Mouse (Mus musculus) small intestine, adult 2 months (tissue): ENCODE measurements around the gene Tgds. TPM values are rescaled to one million over a fixed set of nuclear protein-coding genes. Genes with fewer than 3 reads are reported as not detected.
A peak's percentile ranks its signal among the peaks of the same experiment; 100 is the strongest.

Experiments used
- H3K27ac ChIP-seq: fragments of 200-500 bp; 2 replicates; pipeline ENCODE4 v1.5.1; 2012; ENCODE audit warnings: low read depth, low read length, control low read depth, inconsistent platforms; ENCODE audit not compliant: insufficient read depth
- H3K27me3 ChIP-seq: fragments of 200-500 bp; 2 replicates; pipeline ENCODE4 v1.6.1; 2012; ENCODE audit warnings: mild to moderate bottlenecking, moderate library complexity, low read length, inconsistent platforms; ENCODE audit not compliant: control insufficient read depth, insufficient read depth
- H3K36me3 ChIP-seq: fragments of 200-500 bp; 2 replicates; pipeline ENCODE4 v1.6.1; 2012; ENCODE audit warnings: mild to moderate bottlenecking, low read length, control low read depth, inconsistent platforms; ENCODE audit not compliant: control insufficient read depth, insufficient read depth
- H3K4me1 ChIP-seq: fragments of 200-500 bp; 2 replicates; pipeline ENCODE4 v1.6.1; 2012; ENCODE audit warnings: low read length, inconsistent platforms, mixed read lengths; ENCODE audit not compliant: control insufficient read depth, insufficient read depth, insufficient read length
- H3K4me3 ChIP-seq: fragments of 200-500 bp; 2 replicates; pipeline ENCODE4 v1.5.1; 2012; ENCODE audit warnings: low read depth, mild to moderate bottlenecking, control low read depth, inconsistent platforms, low read length, moderate library complexity
- CTCF ChIP-seq: fragments of 200-500 bp; IDR thresholded peaks from 2 replicates; pipeline ENCODE4 v1.5.1; 2012; ENCODE audit warnings: low read depth, mild to moderate bottlenecking, control low read depth, inconsistent platforms, low read length, moderate library complexity, mixed read lengths; ENCODE audit not compliant: insufficient replicate concordance, insufficient read length; ENCODE audit errors: extremely low read depth
- POLR2A ChIP-seq: fragments of 200-500 bp; IDR thresholded peaks from 2 replicates; pipeline ENCODE4 v1.6.1; 2012; ENCODE audit warnings: low read depth, mild to moderate bottlenecking, control low read depth, inconsistent platforms, low read length, moderate library complexity
- WGBS: fragments of 180-500 bp; shearing (Covaris S2); methylation state at CpG from one replicate; pipeline ENCODE4 v1.1.7; 2018; 5-methylcytosine and 5-hydroxymethylcytosine counted together
- polyA plus RNA-seq: library from polyadenylated mRNA; depleted of rRNA; stranded (reverse); fragments of >200 nt; gene quantifications from 2 replicates; pipeline ENCODE4 v1.2.3, GENCODE M21; 2012

Tgds gene
- polyA plus RNA-seq, 1 experiment, result 5.6 TPM

DNA sequence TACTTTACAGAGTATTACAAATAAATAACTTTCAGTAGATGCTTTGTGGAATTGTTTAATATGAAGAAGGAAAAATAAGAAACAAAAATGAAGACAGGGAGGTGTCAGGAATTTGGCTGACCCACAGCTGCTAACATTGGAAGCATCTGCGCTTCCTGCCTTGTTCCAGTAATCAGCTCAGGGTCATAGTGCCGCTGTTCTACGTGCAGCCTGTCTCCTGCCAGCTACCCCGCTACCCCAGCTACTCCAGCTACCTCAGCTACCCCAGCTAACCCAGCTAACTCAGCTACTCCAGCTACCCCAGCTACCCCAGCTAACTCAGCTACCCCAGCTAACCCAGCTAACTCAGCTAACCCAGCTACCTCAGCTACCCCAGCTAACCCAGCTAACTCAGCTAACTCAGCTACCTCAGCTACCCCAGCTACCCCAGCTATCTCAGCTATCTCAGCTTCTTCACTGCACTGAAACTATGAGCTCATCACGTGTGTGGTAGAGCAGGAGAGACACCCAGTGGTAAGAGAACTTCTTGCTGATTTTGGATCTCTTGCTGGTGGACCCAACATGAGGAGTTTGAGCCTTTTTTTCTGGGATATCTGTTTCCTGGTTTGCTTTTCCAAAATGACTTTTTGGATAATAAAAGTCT, 19.2 kb upstream of the Tgds start:
- Histone ChIP-seq H3K4me1 (peaks cover 5% of the 10 kb centered on the region), H3K36me3 (peaks cover 8% of the 10 kb centered on the region), H3K27ac (peak overlapping the region; percentile 65; the same call in 1 of the 2 replicates), H3K27me3 (no peaks in the 10 kb centered on the region), H3K4me3 (no peak overlapping the region)
- WGBS, result 76% methylated on average over 5 of the region's 5 CpGs
- TF ChIP-seq CTCF (no peak), POLR2A (no peak)

DNA sequence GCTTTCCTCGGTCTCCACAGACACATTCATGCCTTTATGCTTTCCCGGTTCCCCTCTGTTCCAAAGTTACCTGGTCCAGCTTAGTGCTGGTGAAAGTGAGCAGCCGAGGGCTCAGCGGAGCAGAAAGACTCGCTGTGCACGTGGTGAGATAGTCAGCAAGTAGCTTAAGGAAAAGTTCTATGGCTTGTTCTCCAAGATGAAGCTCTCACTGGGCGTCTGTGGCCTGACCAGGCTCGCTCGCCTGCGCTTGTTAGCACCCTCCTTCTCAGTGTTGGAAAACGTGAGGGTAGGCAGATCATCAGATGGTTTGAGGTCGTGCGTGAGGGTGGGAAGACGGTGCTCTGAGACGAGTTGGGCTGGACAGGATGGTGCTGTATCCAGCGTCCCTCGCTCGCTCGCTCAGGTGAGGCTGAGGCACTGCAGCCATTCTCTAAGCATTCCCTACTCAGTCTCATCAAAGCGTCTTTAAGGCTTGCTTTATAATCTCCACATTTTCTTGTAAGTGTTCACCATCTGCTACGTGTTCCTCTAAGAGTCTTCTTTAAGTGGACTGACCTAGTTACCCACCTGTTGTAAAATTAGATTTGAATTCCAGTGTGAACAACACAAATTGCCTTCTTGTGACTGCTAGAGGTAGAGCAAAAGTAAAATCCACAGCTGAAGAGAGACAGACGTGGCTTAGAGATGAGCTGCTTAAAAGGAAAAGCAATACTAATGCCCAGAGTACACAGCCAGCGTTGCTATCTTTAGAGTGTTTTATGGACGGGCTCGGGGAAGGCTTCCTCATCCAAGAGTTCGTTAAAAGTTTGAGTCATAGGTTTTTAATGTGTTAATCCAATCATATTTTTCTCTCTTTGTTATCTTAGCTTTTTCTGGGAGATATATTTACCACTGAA, 18.3 kb upstream of the Tgds start:
- H3K4me1 ChIP-seq, result peaks cover 5% of the 10 kb centered on the region
- TF ChIP-seq POLR2A, result no peak
- no peak for TF ChIP-seq CTCF
- 81% methylated on average over 26 of the region's 26 CpGs for WGBS
- H3K27me3 ChIP-seq, result no peaks in the 10 kb centered on the region
- H3K36me3 ChIP-seq, result peaks cover 8% of the 10 kb centered on the region
- peak overlapping the region; percentile 10; the same call in 1 of the 2 replicates for H3K27ac ChIP-seq
- no peak overlapping the region for H3K4me3 ChIP-seq

DNA sequence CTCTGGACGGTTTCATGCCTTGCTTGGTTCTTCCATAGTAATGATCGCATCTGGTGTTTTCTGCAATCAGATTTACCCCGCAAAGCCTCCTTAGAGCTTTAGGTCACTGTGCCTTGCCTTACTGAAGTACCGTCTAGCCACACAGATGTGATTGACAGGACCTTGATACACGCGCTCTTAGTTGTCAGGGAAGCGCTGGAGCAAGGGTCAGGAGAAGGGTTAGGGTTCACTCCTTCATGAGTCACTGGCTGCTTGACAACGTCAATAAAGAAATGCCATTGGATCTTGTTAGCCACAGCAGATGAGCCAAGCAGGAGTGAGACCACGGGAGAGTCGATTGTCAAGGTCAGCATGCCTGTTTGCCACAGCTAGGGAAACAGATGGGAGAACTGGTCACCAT, 16.0 kb upstream of the Tgds start:
- H3K4me3 ChIP-seq, result no peak overlapping the region
- H3K4me1 ChIP-seq, result peaks cover 5% of the 10 kb centered on the region
- 54% methylated on average over 10 of the region's 10 CpGs for WGBS
- no peak for TF ChIP-seq CTCF
- TF ChIP-seq POLR2A, result no peak
- H3K36me3 ChIP-seq, result peaks cover 5% of the 10 kb centered on the region
- no peak overlapping the region for H3K27ac ChIP-seq
- H3K27me3 ChIP-seq, result no peaks in the 10 kb centered on the region

DNA sequence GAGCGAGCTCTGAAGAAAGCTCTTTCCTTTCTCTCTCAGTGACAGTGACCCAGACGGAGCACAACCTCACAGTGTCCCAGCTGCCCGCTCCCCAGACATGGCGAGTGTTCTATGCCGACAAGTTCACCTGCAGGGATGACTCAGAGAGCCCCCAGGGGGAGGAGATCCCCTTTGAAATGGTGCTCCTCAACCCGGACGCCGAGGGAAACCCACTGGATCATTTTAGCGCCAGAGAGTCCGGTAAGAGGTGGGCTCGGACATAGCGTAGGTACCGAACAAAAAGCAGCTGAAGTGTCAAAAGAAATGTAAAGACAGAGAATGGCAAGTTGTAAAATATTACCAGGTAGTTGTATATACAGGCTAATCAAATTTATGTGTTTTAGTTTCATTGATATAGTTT, 15.5 kb upstream of the Tgds start:
- Histone ChIP-seq H3K4me3 (no peak overlapping the region), H3K27ac (no peak overlapping the region), H3K4me1 (peaks cover 5% of the 10 kb centered on the region), H3K36me3 (peaks cover 4% of the 10 kb centered on the region; the same call in 1 of the 2 replicates), H3K27me3 (no peaks in the 10 kb centered on the region)
- 95% methylated on average over 13 of the region's 13 CpGs for WGBS
- TF ChIP-seq CTCF (no peak), POLR2A (no peak)

DNA sequence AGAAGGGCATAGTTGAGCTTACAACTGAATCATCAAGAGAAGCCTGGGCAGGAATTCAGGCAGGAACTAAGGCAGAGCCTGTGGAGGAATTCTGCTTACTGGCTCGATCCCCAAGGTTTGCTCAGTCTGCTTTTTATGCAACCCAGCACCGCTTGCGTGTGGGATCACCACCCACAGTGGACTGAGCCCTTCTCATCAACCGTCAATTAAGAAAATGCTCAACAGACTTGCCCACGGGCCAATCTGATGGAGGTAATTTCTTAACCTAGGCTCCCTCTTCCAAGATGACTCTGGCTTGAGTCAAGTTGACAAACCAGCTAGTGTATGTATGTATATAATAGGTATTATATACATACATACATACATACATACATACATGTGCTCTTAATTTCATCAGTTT, 9.7 kb upstream of the Tgds start:
- TF ChIP-seq CTCF (no peak), POLR2A (no peak)
- Histone ChIP-seq H3K27ac (no peak overlapping the region), H3K36me3 (peaks cover 12% of the 10 kb centered on the region), H3K4me3 (no peak overlapping the region), H3K27me3 (no peaks in the 10 kb centered on the region), H3K4me1 (no peaks in the 10 kb centered on the region)
- 96% methylated on average over 5 of the region's 5 CpGs for WGBS

DNA sequence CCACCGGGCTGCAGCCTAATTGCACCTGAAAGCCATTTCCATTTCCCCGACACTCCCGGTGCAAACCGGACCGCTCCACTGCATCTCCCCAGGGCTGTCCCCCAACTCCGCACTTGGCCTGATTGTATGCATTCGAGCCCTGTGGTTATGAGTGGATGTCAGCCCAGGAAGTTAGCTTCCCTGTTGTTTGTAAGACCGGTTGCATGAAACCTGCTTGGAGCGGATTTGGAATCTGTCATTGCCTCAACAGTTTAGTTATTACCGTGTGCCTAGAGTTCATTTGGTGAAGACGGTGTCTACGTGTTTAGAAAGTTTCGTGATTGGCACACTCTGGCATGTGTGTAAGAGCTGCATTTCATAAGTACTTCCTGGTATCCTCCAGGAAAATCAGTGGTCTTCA, 4.9 kb upstream of the Tgds start:
- Histone ChIP-seq H3K4me3 (peak overlapping the region; percentile 81), H3K4me1 (no peaks in the 10 kb centered on the region), H3K27ac (no peak overlapping the region), H3K36me3 (peaks cover 12% of the 10 kb centered on the region), H3K27me3 (no peaks in the 10 kb centered on the region)
- WGBS, result under 1% methylated on average over 13 of the region's 13 CpGs
- no peak for TF ChIP-seq CTCF
- no peak for TF ChIP-seq POLR2A
